Mouse (Mus musculus): Measurements from ENCODE around the gene Nrxn3.

Gene Nrxn3

GRCm38 (mm10) chr12:88816865-88817264, 94.2 kb downstream of the Nrxn3 start:
- DNase-seq (ENCODE audit: low spot score), result no peak

DNA sequence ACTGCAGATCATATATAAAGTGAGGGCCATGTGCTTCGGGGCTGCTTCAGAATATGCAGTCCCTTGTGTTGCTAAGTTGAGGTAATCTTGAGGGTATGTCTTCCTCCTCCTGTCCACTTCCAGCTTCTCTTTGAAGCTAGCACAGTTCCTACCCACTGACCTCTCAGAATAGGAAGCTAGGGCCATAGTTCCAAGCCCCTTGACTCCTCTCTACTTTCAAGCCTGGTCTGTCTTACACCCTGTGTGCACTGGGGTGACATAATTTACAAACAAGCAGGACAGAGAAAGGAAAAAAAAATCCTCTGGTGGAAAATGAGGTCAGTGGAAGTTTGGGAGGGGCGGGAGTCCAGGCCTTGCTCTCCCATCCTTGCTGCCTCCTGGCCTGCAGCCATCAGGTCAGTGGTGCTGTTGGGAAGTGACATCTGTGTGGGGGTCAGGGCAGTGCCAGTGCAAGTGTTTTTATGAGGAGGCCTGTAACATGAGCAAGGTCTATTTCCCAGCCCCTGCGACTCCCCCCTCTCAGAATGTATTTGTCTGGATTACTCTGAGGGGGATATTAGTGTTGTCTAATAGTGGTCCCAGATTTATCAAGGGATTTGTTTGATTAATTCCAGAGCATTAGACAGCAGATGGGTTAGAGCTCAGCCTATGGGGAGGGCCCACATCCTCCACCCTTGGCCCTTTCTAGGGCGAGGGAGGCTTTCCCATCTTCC, 96.1 kb downstream of the Nrxn3 start:
- DNase-seq (ENCODE audit: low spot score), result no peak

- DNase-seq (ENCODE audit: low spot score), result no peak
These were observed 96.6 kb downstream of the Nrxn3 start for GRCm38 (mm10) chr12:88819335-88819709.

GRCm38 (mm10) chr12:88820131-88820530, 97.5 kb downstream of the Nrxn3 start:
- DNase-seq (ENCODE audit: low spot score), result no peak

GRCm38 (mm10) chr12:88830851-88831250, 108.2 kb downstream of the Nrxn3 start:
- DNase-seq (ENCODE audit: low spot score), result no peak

- DNase-seq (ENCODE audit: low spot score), result no peak
These were observed 113.1 kb downstream of the Nrxn3 start for GRCm38 (mm10) chr12:88835821-88836220.

- DNase-seq (ENCODE audit: low spot score), result no peak
These were observed 117.0 kb downstream of the Nrxn3 start for GRCm38 (mm10) chr12:88839724-88840123.

- DNase-seq (ENCODE audit: low spot score), result no peak
These were observed 118.7 kb downstream of the Nrxn3 start for GRCm38 (mm10) chr12:88841350-88841749.

DNA sequence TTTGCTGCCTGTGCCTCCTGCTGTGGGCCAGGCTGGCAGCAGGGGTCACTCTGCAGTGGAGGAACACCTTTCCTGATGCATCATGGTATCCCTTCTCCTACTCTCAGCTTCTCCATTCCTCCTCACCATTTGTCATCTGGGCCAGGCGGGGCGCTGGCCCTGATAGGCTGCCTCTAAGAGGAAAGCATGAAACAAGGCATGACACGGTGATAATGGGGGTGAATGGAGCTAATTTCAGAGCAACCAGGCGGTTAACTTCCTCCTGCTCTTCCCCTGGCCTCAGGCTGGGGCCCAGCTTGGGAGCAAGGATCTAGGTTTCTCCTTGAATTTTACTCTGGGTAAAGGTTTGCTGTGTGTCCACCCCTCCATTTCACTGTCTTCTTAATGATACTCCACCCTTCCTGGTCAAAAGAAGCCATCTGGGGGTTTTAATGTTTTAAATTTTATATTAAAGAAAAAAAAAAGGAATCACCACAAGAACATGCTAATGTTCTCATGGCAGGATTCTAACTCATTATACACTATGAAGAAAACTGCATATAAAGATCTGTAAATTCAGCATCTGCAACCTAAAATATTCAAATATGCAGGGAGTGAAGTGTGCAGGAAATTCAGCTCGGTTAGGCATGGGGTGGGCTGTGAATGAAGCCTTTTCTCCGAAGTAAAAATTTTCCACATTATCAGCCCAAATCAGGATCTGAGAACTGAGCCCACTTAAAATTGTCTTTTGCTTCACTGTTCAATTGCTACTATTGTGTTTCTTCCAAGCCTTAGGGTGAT, 127.9 kb downstream of the Nrxn3 start:
- no peak for DNase-seq (ENCODE audit: low spot score)

DNA sequence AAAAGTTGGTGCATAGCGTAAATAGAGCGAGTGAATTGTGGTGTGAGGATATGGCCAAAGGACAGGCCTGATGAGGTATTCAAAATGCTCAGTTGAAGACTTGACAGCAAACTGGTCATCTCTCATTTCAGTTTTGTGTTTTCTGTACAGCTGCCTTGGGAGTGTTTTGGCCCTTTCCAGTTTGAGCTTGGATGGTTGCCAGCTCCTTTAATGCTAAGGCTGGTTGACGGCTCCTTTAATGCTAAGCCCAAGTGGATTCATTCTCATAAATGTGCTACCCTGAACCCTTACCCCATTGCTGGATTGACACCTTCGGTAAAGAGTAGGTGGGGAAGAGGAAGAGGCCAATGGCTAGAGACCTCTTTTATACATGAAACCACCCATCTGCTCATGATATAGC, 131.4 kb downstream of the Nrxn3 start:
- DNase-seq (ENCODE audit: low spot score), result no peak

- DNase-seq (ENCODE audit: low spot score), result no peak
These were observed 135.0 kb downstream of the Nrxn3 start for GRCm38 (mm10) chr12:88857701-88858100.

DNA sequence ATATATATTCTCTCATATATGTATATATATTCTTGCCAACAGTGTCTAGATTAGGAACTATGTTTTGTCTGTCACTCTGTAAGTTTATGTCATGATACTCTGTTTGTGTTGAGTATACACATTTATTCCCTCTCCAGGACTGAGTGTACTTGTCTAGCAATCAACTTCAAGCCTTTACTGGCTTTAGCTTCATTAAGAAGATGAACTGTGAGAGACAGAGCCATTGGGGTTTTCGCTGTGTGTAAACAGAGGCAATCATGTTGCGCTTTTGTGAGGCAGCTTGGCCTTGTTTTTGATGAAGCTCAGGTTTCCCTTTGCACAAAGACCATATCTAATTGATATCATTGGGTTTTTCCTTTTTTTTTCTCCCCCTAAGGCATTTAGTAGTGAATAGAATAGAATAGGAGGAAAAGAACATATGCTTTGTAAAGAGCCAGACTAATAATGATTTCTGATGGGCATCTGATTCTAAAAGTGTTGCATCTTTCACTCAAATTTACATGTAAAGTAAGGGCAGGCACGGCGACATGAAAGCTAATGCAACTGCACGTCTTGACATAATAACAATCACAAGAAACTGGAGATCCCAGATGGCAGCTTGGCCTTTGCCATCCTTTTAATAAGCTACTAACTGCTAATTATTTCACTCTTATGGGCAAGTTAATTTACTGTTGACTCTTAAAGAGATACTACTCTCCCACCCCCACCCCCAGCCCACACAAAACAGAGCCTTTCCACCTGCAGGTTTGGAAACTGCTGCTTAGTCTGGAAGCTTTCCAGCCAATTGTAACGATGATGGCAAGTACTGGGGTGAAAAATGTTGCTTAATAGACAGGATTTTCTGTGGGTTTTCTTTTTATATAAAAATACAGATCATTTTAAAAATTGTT, 137.0 kb downstream of the Nrxn3 start:
- no peak for DNase-seq (ENCODE audit: low spot score)

- no peak for DNase-seq (ENCODE audit: low spot score)
These were observed 137.7 kb downstream of the Nrxn3 start for GRCm38 (mm10) chr12:88860397-88860796.

- no peak for DNase-seq (ENCODE audit: low spot score)
These were observed 140.4 kb downstream of the Nrxn3 start for GRCm38 (mm10) chr12:88863069-88863468.

DNA sequence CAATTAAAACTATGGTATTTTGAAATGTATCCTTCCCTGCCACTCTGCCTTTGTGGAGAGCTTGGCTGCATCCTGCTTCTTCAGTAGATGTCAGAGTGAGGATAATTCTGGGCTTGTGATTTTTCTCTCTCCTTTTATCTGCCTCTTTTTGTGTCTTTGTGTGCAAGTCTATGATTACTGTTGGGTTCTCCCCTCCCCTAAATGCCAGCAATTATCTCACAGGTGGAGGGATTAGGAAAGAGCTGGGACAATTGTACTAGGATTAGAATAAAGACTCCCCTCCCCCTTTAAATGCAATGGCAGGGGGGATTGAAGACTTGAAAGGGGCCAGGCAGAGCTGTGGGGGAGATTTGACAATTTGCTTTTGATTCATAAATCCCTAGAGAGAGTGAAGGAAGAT, 145.6 kb downstream of the Nrxn3 start:
- DNase-seq (ENCODE audit: low spot score), result no peak

- no peak for DNase-seq (ENCODE audit: low spot score)
These were observed 174.7 kb downstream of the Nrxn3 start for GRCm38 (mm10) chr12:88897331-88897730.

GRCm38 (mm10) chr12:88900014-88900727, 177.5 kb downstream of the Nrxn3 start:
- no peak for DNase-seq (ENCODE audit: low spot score)

DNA sequence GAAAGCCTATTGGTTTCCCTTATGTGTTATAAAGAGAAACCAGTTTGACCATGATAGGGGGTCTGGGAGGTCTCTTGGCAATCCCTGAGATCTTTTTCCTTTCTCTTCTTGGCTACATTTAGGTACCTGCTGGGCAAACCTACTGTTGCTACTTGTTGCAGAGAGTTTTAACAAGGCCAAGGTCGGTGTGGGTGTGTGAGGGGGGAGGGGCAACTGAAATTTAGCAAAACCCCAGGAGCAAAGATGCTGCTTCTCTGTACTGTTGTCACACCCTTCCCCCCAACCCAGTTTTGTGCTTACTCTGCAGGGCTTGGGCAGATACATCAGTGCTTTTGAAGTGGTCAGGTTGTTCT, 178.0 kb downstream of the Nrxn3 start:
- no peak for DNase-seq (ENCODE audit: low spot score)

DNA sequence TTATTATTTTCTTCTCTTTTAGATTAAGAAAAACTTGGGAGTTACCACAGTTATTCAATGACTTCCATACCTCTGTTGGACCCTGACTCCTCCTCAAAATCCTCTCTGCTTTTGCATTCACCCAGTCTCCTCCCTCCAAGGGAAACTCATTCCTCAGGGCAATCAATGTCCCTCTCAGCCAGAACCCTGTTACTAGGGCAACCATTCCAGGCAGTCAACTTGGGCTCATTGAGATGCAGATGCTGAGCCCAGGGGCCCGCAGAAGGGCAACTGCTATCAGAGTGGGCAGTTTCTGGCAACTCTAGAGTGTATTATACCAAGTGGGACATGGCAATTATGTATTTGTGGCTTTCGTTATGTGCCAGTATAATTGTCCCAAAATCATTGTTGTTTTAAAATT, 188.1 kb downstream of the Nrxn3 start:
- no peak for DNase-seq (ENCODE audit: low spot score)

GRCm38 (mm10) chr12:88916752-88917151, 194.1 kb downstream of the Nrxn3 start:
- DNase-seq (ENCODE audit: low spot score), result no peak

DNA sequence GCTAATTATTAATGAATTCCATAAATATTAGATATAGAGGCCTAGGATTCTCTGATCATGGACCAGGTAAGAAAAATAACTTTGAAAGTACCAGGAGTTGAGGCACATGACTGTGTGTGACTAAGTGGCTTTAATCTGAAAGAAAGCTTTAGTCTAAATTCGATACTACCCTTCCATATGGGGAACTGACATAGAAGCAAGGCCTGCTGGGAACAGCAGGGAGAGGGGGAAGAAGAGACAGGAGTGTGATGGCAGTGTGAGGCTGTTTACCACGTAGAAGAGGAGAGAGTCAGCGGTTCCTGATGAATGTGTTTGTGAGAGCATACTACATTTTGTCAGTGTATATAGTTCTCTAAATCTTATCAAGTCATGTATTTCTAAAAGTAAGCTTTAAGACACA, 202.2 kb downstream of the Nrxn3 start:
- DNase-seq (ENCODE audit: low spot score), result no peak

GRCm38 (mm10) chr12:88926306-88926705, 203.6 kb downstream of the Nrxn3 start:
- no peak for DNase-seq (ENCODE audit: low spot score)

Measured in T-cell, adult 2 months (primary cell).